Mouse (Mus musculus) hindbrain, embryonic 16.5 days (tissue): Measurements from ENCODE around the gene Cwc15. TPM values are rescaled to one million over a fixed set of nuclear protein-coding genes. Genes with fewer than 3 reads are reported as not detected.
A peak's percentile ranks its signal among the peaks of the same experiment; 100 is the strongest.
"Not testable (repeated sequence)": the region's sequence is repeated elsewhere in the genome, so short reads cannot be mapped to it uniquely, and the experiment has no call there.

Experiments
- ATAC-seq: fragments of 200-750 bp; cut with Nextera tagmentation; 2 replicates; pipeline ENCODE4 v1.8.0; 2017; ENCODE audit warnings: moderate TSS enrichment, moderate library complexity
- H3K27ac ChIP-seq: fragments of 300-500 bp; sonication (generic); 2 replicates; pipeline ENCODE4 v1.5.1; 2014; ENCODE audit warnings: low read depth, mild to moderate bottlenecking, control low read depth, low read length, moderate library complexity
- H3K27me3 ChIP-seq: fragments of 300-500 bp; sonication (generic); replicated peaks from 2 replicates; pipeline ENCODE4 v1.6.1; 2014; ENCODE audit warnings: low read length; ENCODE audit not compliant: control insufficient read depth, insufficient read depth
- H3K36me3 ChIP-seq: fragments of 300-500 bp; sonication (generic); 2 replicates; pipeline ENCODE4 v1.6.1; 2014; ENCODE audit warnings: mild to moderate bottlenecking, low read length, moderate library complexity, mixed read lengths; ENCODE audit not compliant: control insufficient read depth, insufficient read depth
- H3K4me1 ChIP-seq: fragments of 300-500 bp; sonication (generic); 2 replicates; pipeline ENCODE4 v1.6.1; 2014; ENCODE audit warnings: low read depth, low read length; ENCODE audit not compliant: control insufficient read depth, insufficient read depth
- H3K4me2 ChIP-seq: fragments of 300-500 bp; sonication (generic); 2 replicates; pipeline ENCODE4 v1.6.1; 2014; ENCODE audit warnings: mild to moderate bottlenecking, low read length, control low read depth, moderate library complexity
- H3K4me3 ChIP-seq: fragments of 300-500 bp; sonication (generic); 2 replicates; pipeline ENCODE4 v1.5.1; 2014; ENCODE audit warnings: mild to moderate bottlenecking, low read length, control low read depth, moderate library complexity
- H3K9ac ChIP-seq: fragments of 300-500 bp; sonication (generic); 2 replicates; pipeline ENCODE4 v1.6.1; 2014; ENCODE audit warnings: low read depth, mild to moderate bottlenecking, control low read depth, low read length, moderate library complexity
- H3K9me3 ChIP-seq: fragments of 300-500 bp; sonication (generic); 2 replicates; pipeline ENCODE4 v1.6.1; 2014; ENCODE audit warnings: mild to moderate bottlenecking, low read length, moderate library complexity; ENCODE audit not compliant: control insufficient read depth
- WGBS: fragments of 180-500 bp; shearing (Covaris S2); extraction: QIAGEN DNeasy Blood & Tissue Kit; methylation state at CpG from one replicate; pipeline ENCODE4 v1.1.7; 2014; 5-methylcytosine and 5-hydroxymethylcytosine counted together
- polyA plus RNA-seq: library from polyadenylated mRNA; unstranded; fragments of >200 nt; fragmentation: Nextera tagmentation; extraction: Ambion mirVana; gene quantifications from 2 replicates; pipeline ENCODE4 v1.2.1, GENCODE M21; 2015

Cwc15 gene
- polyA plus RNA-seq, result 132 and 134 TPM in 2 replicates

DNA sequence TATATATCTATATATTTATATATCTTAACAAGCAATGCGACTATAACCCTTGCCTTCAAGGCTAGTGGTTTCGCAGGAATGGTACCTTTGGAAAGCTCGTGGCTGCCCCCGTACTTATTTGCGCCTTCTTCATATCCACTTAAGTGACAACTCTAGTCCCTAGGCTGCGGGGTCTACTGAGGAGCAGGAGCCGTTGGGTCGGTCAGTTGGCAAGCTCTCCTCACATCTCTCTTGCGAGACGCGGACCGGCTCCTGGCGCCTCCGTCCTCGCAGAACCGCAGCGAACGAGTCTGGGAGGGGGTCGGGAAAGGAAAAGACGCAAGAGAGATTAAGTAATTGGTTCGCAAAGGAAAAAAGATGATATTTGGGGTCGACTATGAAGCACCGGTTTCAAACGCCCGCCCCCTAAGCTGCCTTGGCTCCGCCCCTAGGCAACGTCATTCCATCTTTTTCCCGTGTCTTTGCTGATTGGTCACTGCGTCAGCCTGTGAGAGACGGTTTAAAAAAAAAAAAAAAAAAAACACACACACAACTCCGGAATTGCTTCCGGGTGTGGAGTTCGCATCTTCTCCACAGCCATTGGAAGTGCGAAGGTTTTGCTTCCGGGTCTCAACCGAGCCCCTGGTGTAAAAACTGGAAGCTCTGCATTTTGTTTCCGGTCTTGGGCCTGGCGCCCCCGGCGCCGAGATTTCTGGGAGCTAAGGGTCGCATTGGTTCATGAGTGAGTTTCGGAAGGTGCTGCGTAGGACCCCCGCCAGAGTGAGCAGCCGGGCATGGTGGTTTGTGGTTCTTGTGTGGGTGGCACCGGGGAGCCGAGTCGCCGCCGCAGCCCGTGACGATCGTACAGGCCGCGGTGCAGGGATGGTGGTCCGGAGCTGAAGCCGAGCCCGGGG lies at the start of gene Cwc15, which contains the start of gene Kdm4d:
TSS of gene Cwc15 (plus strand) at position 595 of the 893 bp plus-strand sequence.
TSS of gene Kdm4d (minus strand) at position 460 of the 893 bp plus-strand sequence.
- peak within 1 kb of the TSS; percentile 83 for H3K4me2 ChIP-seq
- H3K27ac ChIP-seq, result peak within 1 kb of the TSS; percentile 79
- peaks cover 7% of the 10 kb centered on the region for H3K36me3 ChIP-seq
- under 1% methylated on average over 59 of the region's 59 CpGs for WGBS
- no peaks in the 10 kb centered on the region for H3K9me3 ChIP-seq
- peak within 1 kb of the TSS; percentile 75 for H3K4me3 ChIP-seq
- no peaks in the 10 kb centered on the region for H3K27me3 ChIP-seq
- ATAC-seq, result peak; percentile 99
- peaks cover 10% of the 10 kb centered on the region for H3K4me1 ChIP-seq
- peak within 1 kb of the TSS; percentile 86 for H3K9ac ChIP-seq

DNA sequence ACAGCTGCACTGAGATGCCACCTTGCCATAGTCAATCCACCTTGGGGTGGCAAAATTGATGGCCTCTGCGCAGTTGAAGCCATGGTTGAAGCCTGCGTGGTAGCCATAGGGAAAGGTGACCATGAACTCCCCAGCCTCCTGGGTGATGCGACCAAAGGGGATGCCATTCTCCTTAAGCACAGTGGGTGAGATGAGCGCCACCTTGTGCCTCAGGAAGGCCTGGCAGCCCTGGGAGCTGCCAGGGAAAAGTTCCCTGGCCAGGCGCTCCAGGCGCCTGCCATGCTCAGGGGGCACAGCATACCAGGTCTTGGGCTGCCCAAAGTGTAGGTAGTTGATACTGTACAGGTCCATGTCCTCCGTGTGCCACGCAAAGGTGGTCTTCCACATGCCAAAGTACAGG lies 49.3 kb upstream of the Cwc15 start:
- H3K27ac ChIP-seq, H3K9me3 ChIP-seq, H3K4me2 ChIP-seq, H3K36me3 ChIP-seq, ATAC-seq, H3K4me1 ChIP-seq, H3K4me3 ChIP-seq, H3K27me3 ChIP-seq, H3K9ac ChIP-seq: not testable (repeated sequence)
- WGBS, result 64% methylated on average over 7 of the region's 8 CpGs

DNA sequence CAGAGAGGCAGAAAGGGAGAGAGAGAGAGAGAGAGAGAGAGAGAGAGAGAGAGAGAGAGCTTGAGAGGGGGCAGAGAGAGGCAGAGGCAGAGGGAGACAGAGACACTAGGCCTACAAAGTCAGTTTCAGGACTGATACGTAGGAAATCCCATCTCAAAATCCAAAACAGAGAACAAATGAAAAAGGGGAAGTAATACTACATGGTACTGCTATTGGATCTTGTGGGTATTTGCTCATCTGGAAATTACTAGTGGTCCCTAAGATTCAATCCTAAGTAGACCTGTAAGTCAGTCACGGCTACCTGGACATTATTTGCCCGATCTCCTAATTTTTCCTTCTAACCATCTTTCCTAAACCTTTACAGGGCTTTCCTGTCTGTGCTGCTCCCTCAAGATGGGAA lies 44.1 kb upstream of the Cwc15 start:
- Histone ChIP-seq H3K36me3 (no peaks in the 10 kb centered on the region), H3K27me3 (no peaks in the 10 kb centered on the region), H3K4me3 (no peak overlapping the region), H3K9ac (no peak overlapping the region), H3K9me3 (no peaks in the 10 kb centered on the region), H3K4me2 (no peak overlapping the region), H3K4me1 (no peaks in the 10 kb centered on the region), H3K27ac (no peak overlapping the region)
- ATAC-seq, result no peak
- 96% methylated on average over 3 of the region's 3 CpGs for WGBS

DNA sequence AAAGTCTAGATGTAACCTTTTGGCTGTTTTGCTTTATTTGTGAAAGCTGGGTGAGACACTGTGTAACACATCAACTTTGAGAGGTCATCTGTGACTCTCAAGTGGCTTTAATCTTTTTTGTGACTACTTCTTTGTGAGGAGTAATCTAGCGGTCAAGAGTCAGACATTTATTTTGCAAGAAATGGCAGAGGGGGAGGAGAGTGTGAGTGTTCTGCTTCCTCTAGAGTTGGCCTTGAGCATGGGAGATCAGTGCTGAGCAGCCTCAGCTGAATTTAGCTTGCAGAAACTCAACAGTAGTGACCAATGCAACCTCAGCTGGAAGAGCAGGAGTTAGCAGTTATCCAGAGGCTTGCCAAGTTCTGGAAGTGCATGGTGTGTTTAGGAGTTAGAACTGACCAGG lies 37.9 kb upstream of the Cwc15 start:
- not testable (repeated sequence) for H3K9ac ChIP-seq, H3K4me2 ChIP-seq, H3K27me3 ChIP-seq, H3K4me3 ChIP-seq, H3K9me3 ChIP-seq, H3K27ac ChIP-seq, H3K36me3 ChIP-seq, ATAC-seq, H3K4me1 ChIP-seq
- WGBS, result 88% methylated on average over 1 of the region's 1 CpGs

DNA sequence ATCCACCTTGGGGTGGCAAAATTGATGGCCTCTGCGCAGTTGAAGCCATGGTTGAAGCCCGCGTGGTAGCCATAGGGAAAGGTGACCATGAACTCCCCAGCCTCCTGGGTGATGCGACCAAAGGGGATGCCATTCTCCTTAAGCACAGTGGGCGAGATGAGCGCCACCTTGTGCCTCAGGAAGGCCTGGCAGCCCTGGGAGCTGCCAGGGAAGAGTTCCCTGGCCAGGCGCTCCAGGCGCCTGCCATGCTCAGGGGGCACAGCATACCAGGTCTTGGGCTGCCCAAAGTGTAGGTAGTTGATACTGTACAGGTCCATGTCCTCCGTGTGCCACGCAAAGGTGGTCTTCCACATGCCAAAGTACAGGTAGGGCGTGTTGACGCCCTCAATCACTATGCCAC lies 36.7 kb upstream of the Cwc15 start:
- not testable (repeated sequence) for H3K9me3 ChIP-seq, H3K27me3 ChIP-seq, H3K4me1 ChIP-seq, H3K4me3 ChIP-seq, H3K9ac ChIP-seq, H3K27ac ChIP-seq, ATAC-seq, H3K4me2 ChIP-seq, H3K36me3 ChIP-seq
- 88% methylated on average over 11 of the region's 12 CpGs for WGBS

DNA sequence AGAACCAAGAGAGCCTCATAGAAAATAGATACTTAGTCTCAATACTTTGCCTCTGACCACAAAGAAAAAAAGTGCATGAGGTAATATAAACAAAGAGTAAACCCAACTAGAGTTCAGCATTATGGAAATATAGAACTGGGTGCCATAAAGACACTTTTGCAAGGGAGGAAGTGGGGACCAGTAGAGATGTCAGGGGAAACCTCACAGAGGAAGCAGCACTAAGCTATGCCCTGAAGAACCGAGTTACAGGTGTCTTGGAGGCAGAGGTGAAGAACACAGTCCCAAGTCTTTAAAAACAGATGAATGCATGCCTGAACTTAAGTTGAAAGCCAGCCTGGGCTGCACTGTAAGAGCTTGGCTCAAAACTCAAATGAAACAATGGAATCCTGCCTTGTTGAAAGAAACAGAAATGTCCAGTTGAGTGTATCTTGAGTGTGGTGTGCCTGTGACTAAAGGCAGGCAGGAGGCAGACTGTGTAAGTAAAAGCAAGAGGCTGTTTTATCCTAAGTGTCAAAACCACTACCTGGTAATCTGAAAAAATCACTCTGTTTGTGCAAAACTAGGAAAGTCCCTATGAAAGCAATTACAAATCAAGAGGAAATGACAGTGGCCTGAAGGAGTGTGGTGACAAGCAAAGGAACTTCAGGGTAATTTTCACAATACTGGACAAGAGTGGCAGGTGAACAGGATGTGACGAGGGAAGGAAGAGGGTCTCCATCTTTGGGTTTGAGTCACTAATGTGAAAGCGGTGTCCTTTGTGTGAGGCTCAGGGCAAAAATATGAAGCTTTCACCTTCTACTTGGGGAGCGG lies 1.3 kb upstream of the Cwc15 start:
- Histone ChIP-seq H3K9me3 (no peaks in the 10 kb centered on the region), H3K27me3 (no peaks in the 10 kb centered on the region), H3K4me1 (peaks cover 10% of the 10 kb centered on the region), H3K27ac (no peak overlapping the region; the same call in 1 of the 2 replicates), H3K4me2 (peak overlapping the region; percentile 81), H3K36me3 (peaks cover 3% of the 10 kb centered on the region; the same call in 1 of the 2 replicates), H3K4me3 (peak overlapping the region; percentile 75), H3K9ac (no peak overlapping the region; the same call in 1 of the 2 replicates)
- no peak for ATAC-seq
- WGBS, result 86% methylated on average over 4 of the region's 4 CpGs

DNA sequence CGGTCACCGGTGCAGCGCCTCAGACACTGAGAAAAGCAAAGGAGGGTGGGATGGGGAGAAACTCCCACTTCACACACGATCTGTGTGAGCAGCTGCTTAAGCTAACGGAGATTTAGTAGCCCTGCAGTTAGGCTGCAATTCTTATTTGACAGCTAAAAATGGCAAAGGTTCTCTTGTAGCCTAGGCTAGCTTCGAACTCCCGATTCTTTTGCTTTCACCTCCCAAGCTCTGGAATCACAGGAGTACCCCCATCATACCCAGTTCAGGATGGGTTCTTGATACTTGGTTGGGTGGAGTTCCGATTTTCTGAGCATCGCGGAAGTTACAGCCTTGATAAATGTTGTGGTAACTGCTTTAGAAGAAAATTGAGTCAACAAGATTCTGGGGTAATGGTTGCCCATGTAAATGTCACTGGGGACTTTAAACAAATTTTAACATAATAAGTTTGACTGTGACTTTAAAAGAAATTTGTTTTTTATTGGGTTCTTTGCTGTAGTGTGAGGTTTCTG lies 553 bp downstream of the Cwc15 start:
- H3K4me1 ChIP-seq, result peaks cover 10% of the 10 kb centered on the region
- no peaks in the 10 kb centered on the region for H3K27me3 ChIP-seq
- WGBS, result 5% methylated on average over 10 of the region's 10 CpGs
- peak overlapping the region; percentile 86 for H3K9ac ChIP-seq
- peaks cover 10% of the 10 kb centered on the region for H3K36me3 ChIP-seq
- H3K4me3 ChIP-seq, result peak overlapping the region; percentile 75
- H3K9me3 ChIP-seq, result no peaks in the 10 kb centered on the region
- H3K27ac ChIP-seq, result peak overlapping the region; percentile 78
- no peak for ATAC-seq
- peak overlapping the region; percentile 83 for H3K4me2 ChIP-seq

DNA sequence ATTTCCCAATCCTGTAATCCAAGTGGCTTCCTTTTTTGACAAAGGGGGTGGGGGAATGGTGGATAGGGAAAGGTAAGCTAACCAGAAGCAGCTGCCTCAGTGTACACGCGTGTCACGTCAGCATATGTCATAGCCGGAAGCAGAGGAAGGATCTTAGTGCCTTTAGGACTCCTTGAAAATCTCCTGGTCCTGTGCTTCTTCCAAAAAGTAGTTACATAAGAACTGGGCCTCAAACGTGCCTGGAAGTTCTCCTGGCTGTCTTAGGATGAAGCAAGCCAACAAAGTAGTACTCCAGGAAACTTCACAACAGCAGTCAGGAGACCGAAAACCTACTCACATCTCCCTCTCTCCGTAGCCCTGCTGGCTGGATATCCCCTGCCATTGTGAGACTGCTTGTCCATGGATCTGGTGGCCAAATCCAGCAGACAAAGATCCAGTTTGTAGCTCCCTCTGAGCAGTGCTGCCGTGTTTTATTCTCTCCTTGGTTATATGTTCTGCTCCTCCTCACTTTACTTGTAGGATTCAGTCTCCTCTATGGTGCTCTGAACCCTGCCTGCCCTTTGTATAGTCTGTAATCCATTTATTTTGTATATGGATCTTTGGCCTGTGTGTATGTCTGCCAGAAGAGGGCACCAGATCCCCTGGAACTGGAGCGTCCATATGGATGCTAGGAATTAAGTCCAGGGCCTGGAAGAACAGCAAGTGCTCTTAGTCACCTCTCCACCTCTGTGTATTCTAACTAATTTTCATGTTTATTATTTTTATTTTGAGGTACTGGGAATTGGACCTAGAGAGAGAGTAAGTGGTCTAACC lies 12.4 kb downstream of the Cwc15 start:
- Histone ChIP-seq H3K9ac (no peak overlapping the region), H3K9me3 (no peaks in the 10 kb centered on the region), H3K36me3 (peaks cover 19% of the 10 kb centered on the region), H3K4me2 (no peak overlapping the region), H3K27ac (no peak overlapping the region), H3K4me3 (no peak overlapping the region), H3K4me1 (no peaks in the 10 kb centered on the region), H3K27me3 (no peaks in the 10 kb centered on the region)
- ATAC-seq, result peak; percentile 83
- whole genome bisulfite sequencing, result 82% methylated on average over 9 of the region's 9 CpGs
